Comparison of ENCODE assay signal across 9 mouse cellular contexts in genomic region chr9:68724636-68725285, GRCm38 (mm10).
DNase-seq lines count a peak whose midpoint lies in the region; ATAC-seq and TF ChIP-seq lines count a peak whose summit lies in the region.
"Had no signal": no experiment of that assay in that cellular context is flagged by ENCODE, and none has a peak within 500 bp of the region (broad histone marks: within the 10 kb centered on the region; RNA-seq: fewer than 3 reads in every experiment).

No protein-coding gene starts in this region.

- no peak overlapping the region for H3K4me2 ChIP-seq in heart, embryonic 12.5 days

- WGBS in heart, adult 2 months, result 47% methylated on average over 8 of the region's 8 CpGs
- WGBS in heart, embryonic 12.5 days, result 60% methylated on average over 8 of the region's 8 CpGs
- 91% methylated on average over 8 of the region's 8 CpGs for WGBS in midbrain, embryonic 10.5 days

- intact Hi-C loops in heart, adult 2 months (cut with DNase I), result loop anchor here (2.0 to 5.0 kb wide), 3 partner anchors 83 to 708 kb away; no protein-coding TSS in a partner anchor
- intact Hi-C loops in heart, postnatal 36 days (cut with DNase I), result no loop called here

- no peak for ATAC-seq in heart, embryonic 12.5 days (ENCODE audit: insufficient number of reproducible peaks, low FRiP score)
- ATAC-seq: intestine, embryonic 16.5 days had no signal

- DNase-seq in heart, adult 2 months, result peak; percentile 54 to 61
- DNase-seq in cerebellum, postnatal 10 days, result peak; percentile 84 to 86
- peak; percentile 31 to 67 for DNase-seq in heart, postnatal 36 days
- DNase-seq in lung, postnatal 25 days (ENCODE audit: low spot score), result peak; percentile 62
- no peak for DNase-seq in midbrain, embryonic 10.5 days (ENCODE audit: low spot score)
- no peak for DNase-seq in frontal cortex, postnatal 25 days (ENCODE audit: low spot score in 2 of 2)
- no peak for DNase-seq in adrenal gland, postnatal 25 days

- H3K27me3 ChIP-seq in heart, adult 2 months (ENCODE audit: control insufficient read depth, insufficient read depth, low read length), result no peaks in the 10 kb centered on the region
- H3K27me3 ChIP-seq in heart, embryonic 12.5 days (replicated peaks), result no peaks in the 10 kb centered on the region
- no peaks in the 10 kb centered on the region for H3K27me3 ChIP-seq in midbrain, embryonic 10.5 days (ENCODE audit: low read depth, poor library complexity, severe bottlenecking)

- TF ChIP-seq CTCF in heart, adult 2 months (IDR thresholded peaks at IDR 0.05), result no peak

- no peak overlapping the region for H3K9ac ChIP-seq in heart, adult 2 months (ENCODE audit: low read depth, low read length)
- no peak overlapping the region for H3K9ac ChIP-seq in heart, embryonic 12.5 days

- no peaks in the 10 kb centered on the region for H3K79me2 ChIP-seq in heart, adult 2 months (replicated peaks; ENCODE audit: control insufficient read depth, insufficient read depth, low read length)

- peaks cover 18% of the 10 kb centered on the region for H3K4me1 ChIP-seq in heart, adult 2 months (ENCODE audit: control insufficient read depth, insufficient read depth, low read length)
- H3K4me1 ChIP-seq in heart, embryonic 12.5 days (replicated peaks), result peaks cover 9% of the 10 kb centered on the region
- H3K4me1 ChIP-seq in midbrain, embryonic 10.5 days, result no peaks in the 10 kb centered on the region

- H3K27ac ChIP-seq in heart, adult 2 months, result no peak overlapping the region
- no peak overlapping the region for H3K27ac ChIP-seq in heart, embryonic 12.5 days (ENCODE audit: poor library complexity, severe bottlenecking)
- H3K27ac ChIP-seq in midbrain, embryonic 10.5 days (replicated peaks), result no peak overlapping the region

- no peaks in the 10 kb centered on the region for H3K9me3 ChIP-seq in heart, embryonic 12.5 days (replicated peaks)
- H3K9me3 ChIP-seq in midbrain, embryonic 10.5 days (replicated peaks), result no peaks in the 10 kb centered on the region

- no peak overlapping the region for H3K4me3 ChIP-seq in heart, adult 2 months
- no peak overlapping the region for H3K4me3 ChIP-seq in heart, embryonic 12.5 days
- H3K4me3 ChIP-seq in midbrain, embryonic 10.5 days, result no peak overlapping the region

- TF ChIP-seq EP300 in heart, adult 2 months (IDR thresholded peaks at IDR 0.05; ENCODE audit: insufficient read depth, low read depth, low read length), result no peak

- no peak for TF ChIP-seq POLR2A in heart, adult 2 months (IDR thresholded peaks at IDR 0.05; ENCODE audit: insufficient read depth, low read depth, low read length)

- H3K36me3 ChIP-seq in heart, adult 2 months (ENCODE audit: control insufficient read depth, insufficient read depth, low read length), result 0 out of 2 replicates have a peak, but pooled peaks cover 2% of the 10 kb centered on the region
- H3K36me3 ChIP-seq in heart, embryonic 12.5 days, result no peaks in the 10 kb centered on the region
- no peaks in the 10 kb centered on the region for H3K36me3 ChIP-seq in midbrain, embryonic 10.5 days

Comparison
In these comparisons a context has a peak if more than half of its experiments do, and no peak if none do; other contexts are left out.
1. DNase-seq: peak in heart, adult 2 months (2 of 2), cerebellum, postnatal 10 days (2 of 2), heart, postnatal 36 days (2 of 2) and lung, postnatal 25 days (single experiment); none in midbrain, embryonic 10.5 days (single experiment), frontal cortex, postnatal 25 days (0 of 2) and adrenal gland, postnatal 25 days (single experiment).